Mouse (Mus musculus) testis, adult 2 months (tissue): ENCODE measurements around the gene Tldc1.

ENCODE experiments used
- CTCF ChIP-seq: fragments of 200-500 bp; IDR thresholded peaks from 2 replicates; pipeline ENCODE4 v1.5.1; 2012; ENCODE audit warnings: low read depth, mild to moderate bottlenecking, inconsistent platforms, low read length, moderate library complexity; ENCODE audit not compliant: control insufficient read depth, insufficient read depth, insufficient replicate concordance
- POLR2A ChIP-seq: fragments of 200-500 bp; IDR thresholded peaks from 2 replicates; pipeline ENCODE4 v1.6.1; 2012; ENCODE audit warnings: low read depth, mild to moderate bottlenecking, inconsistent platforms, low read length, moderate library complexity; ENCODE audit not compliant: control insufficient read depth

GRCm38 (mm10) chr8:119798170-119798964 lies 20.2 kb upstream of the Tldc1 start:
- TF ChIP-seq CTCF (no peak), POLR2A (0 out of 2 replicates have a peak, but pooled peaks have one; percentile 6)
